Mouse (Mus musculus) E14TG2a.4 (cell line): ENCODE measurements around the gene Olfr1328.
A peak's percentile ranks its signal among the peaks of the same experiment; 100 is the strongest.
"Not testable (repeated sequence)": the region's sequence is repeated elsewhere in the genome, so short reads cannot be mapped to it uniquely, and the experiment has no call there.

ENCODE experiments used
- H3K27me3 ChIP-seq: 2 replicates; pipeline ENCODE4 v1.6.1; 2014; ENCODE audit warnings: low read length, control low read depth; ENCODE audit not compliant: insufficient read depth
- H3K36me3 ChIP-seq: 2 replicates; pipeline ENCODE4 v1.6.1; 2014; ENCODE audit warnings: low read length, control low read depth; ENCODE audit not compliant: insufficient read depth
- H3K4me1 ChIP-seq: replicated peaks from 2 replicates; pipeline ENCODE4 v1.6.1; 2014; ENCODE audit warnings: low read depth, low read length, control low read depth
- H3K4me3 ChIP-seq: replicated peaks from 2 replicates; pipeline ENCODE4 v1.5.1; 2014; ENCODE audit warnings: mild to moderate bottlenecking, low read length
- H3K9me3 ChIP-seq: 2 replicates; pipeline ENCODE4 v1.6.1; 2014; ENCODE audit warnings: low read length, control low read depth
- CTCF ChIP-seq: conservative IDR thresholded peaks from 2 replicates; pipeline ENCODE4 v1.5.1; 2014; ENCODE audit warnings: low read length
- NANOG ChIP-seq: IDR thresholded peaks from 2 replicates; pipeline ENCODE4 v1.6.1; 2014; ENCODE audit warnings: borderline replicate concordance, low read length, mixed read lengths
- POU5F1 ChIP-seq: IDR thresholded peaks from 2 replicates; pipeline ENCODE4 v1.6.1; 2014; ENCODE audit warnings: low read length, borderline replicate concordance

Olfr1328 gene

GRCm38 (mm10) chr4:118938512-118938911, at the start of gene Olfr1328:
Gene Olfr1328, minus strand, starts transcription at chr4:118938612.
- no peak for TF ChIP-seq NANOG
- no peak for TF ChIP-seq CTCF
- no peak for TF ChIP-seq POU5F1
- no peak within 1 kb of the TSS for H3K4me3 ChIP-seq

GRCm38 (mm10) chr4:118985291-118985690, 46.9 kb upstream of the Olfr1328 start:
- no peak overlapping the region for H3K4me3 ChIP-seq
- TF ChIP-seq NANOG (0 out of 2 replicates have a peak, but pooled peaks have one; percentile 47), POU5F1 (no peak)
- H3K4me1 ChIP-seq, result peaks cover 18% of the 10 kb centered on the region
- H3K9me3 ChIP-seq, result peaks cover 14% of the 10 kb centered on the region
- 0 out of 2 replicates have a peak, but pooled peaks cover 7% of the 10 kb centered on the region for H3K27me3 ChIP-seq
- no peaks in the 10 kb centered on the region for H3K36me3 ChIP-seq

More at GRCm38 (mm10) chr4:118938512-118938911, at the start of gene Olfr1328:
- H3K9me3 ChIP-seq, result 0 out of 2 replicates have a peak, but pooled peaks cover 2% of the 10 kb centered on the region
- no peaks in the 10 kb centered on the region for H3K27me3 ChIP-seq
- no peaks in the 10 kb centered on the region for H3K36me3 ChIP-seq
- no peaks in the 10 kb centered on the region for H3K4me1 ChIP-seq

DNA sequence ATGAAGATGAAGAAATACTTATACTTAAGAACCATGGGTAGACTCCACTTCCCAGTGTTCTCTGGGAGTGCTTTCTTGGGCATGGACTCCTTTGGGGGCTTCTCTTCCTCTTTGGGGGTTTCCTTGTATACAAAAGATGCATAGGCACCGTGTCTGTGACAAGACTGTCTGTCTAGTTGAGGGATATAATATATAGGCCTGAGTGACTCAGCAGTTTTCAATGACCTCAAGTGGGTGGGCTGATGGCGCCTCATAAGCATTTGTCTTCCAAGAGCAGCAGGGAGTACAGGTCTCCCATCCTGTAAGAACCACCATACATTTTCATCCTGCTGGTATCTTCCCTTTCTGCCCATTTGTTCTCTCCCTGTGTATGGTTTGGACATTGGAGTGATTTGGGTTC, 34.9 kb upstream of the Olfr1328 start:
- no peak for TF ChIP-seq POU5F1
- TF ChIP-seq CTCF, result no peak
- no peak for TF ChIP-seq NANOG
- Histone ChIP-seq H3K4me3 (no peak overlapping the region), H3K9me3 (peaks cover 17% of the 10 kb centered on the region), H3K27me3 (peaks cover 10% of the 10 kb centered on the region), H3K36me3 (no peaks in the 10 kb centered on the region), H3K4me1 (0 out of 2 replicates have a peak, but pooled peaks cover under 1% of the 10 kb centered on the region)

DNA sequence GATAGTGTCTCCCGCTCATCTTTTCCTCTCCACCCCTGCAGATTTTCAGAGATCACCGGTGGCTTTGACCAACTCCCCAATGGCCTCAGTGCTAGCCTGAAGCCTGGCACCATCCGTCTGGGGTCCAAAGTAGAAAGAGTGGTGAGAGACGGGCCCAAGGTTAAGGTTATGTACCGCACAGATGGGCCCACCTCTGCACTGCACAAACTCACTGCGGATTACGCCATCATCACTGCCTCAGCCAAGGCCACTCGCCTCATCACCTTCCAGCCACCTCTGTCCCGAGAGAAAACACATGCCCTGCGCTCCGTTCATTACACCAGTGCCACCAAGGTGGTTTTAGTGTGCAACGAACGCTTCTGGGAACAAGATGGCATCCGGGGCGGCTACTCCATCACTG, 29.3 kb upstream of the Olfr1328 start:
- TF ChIP-seq POU5F1, result no peak
- no peak for TF ChIP-seq CTCF
- TF ChIP-seq NANOG, result no peak
- peaks cover 14% of the 10 kb centered on the region for H3K27me3 ChIP-seq

GRCm38 (mm10) chr4:118961141-118961628, 22.8 kb upstream of the Olfr1328 start, which contains the start of gene Lao1:
Gene Lao1, plus strand, starts transcription at chr4:118961578.
- H3K4me3 ChIP-seq, result no peak within 1 kb of the TSS
- no peaks in the 10 kb centered on the region for H3K9me3 ChIP-seq
- H3K36me3 ChIP-seq, result no peaks in the 10 kb centered on the region
- TF ChIP-seq CTCF, result no peak
- no peak for TF ChIP-seq POU5F1
- TF ChIP-seq NANOG, result no peak
- H3K27me3 ChIP-seq, result no peaks in the 10 kb centered on the region
- no peaks in the 10 kb centered on the region for H3K4me1 ChIP-seq

More for the DNA sequence above, 29.3 kb upstream of the Olfr1328 start:
- H3K9me3 ChIP-seq, result peaks cover 21% of the 10 kb centered on the region
- no peaks in the 10 kb centered on the region for H3K36me3 ChIP-seq
- H3K4me3 ChIP-seq, result no peak overlapping the region
- H3K4me1 ChIP-seq, result 0 out of 2 replicates have a peak, but pooled peaks cover 6% of the 10 kb centered on the region

DNA sequence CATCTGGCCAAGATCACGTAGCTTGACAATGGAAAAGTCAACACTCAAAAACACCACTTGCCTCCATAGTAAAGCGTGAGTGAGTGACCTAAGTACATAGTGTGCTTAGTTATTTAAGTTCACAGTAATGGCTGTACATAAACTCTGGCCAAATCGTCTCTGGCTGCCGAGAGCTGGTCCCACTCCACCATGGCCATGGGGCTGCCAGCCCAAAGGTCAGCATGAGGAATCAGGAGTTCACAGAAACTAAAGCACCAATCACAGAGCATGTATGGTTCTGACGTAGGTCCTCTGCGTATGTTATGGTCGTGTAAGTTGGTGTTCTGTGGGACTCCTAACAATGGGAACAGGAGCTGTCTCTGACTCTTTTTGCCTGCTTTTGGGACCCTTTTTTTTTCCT, 20.4 kb upstream of the Olfr1328 start:
- no peak for TF ChIP-seq CTCF
- no peak for TF ChIP-seq POU5F1
- no peak for TF ChIP-seq NANOG

GRCm38 (mm10) chr4:118931326-118931725, 7.1 kb downstream of the Olfr1328 start:
- H3K4me3 ChIP-seq, H3K36me3 ChIP-seq, H3K27me3 ChIP-seq, H3K4me1 ChIP-seq: not testable (repeated sequence)
- peaks cover 14% of the 10 kb centered on the region for H3K9me3 ChIP-seq

More for the DNA sequence above, 20.4 kb upstream of the Olfr1328 start:
- H3K4me1 ChIP-seq, result no peaks in the 10 kb centered on the region
- peaks cover 2% of the 10 kb centered on the region; the same call in 1 of the 2 replicates for H3K27me3 ChIP-seq
- H3K9me3 ChIP-seq, result no peaks in the 10 kb centered on the region; the same call in 1 of the 2 replicates
- H3K36me3 ChIP-seq, result no peaks in the 10 kb centered on the region
- H3K4me3 ChIP-seq, result no peak overlapping the region

DNA sequence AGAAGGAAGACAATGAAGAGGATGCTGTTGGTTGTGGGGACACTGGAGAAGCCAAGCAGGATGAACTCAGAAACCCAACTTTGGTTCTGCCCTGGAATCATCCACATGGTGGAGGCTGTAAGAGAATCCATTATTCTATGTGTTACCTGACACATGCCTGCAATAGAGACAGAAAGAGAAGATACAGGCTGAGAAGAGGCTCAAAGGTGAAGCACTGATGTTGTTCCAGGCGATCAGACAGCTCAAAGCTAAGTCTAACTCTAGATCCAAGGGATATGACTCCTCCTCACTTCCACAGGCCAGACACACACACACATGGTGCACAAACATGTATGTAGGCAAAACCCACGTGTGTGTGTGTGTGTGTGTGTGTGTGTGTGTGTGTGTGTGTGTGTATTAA, 21.0 kb downstream of the Olfr1328 start, which contains the start of gene Olfr1329:
Gene Olfr1329, minus strand, starts transcription at position 101 of the 400 bp plus-strand sequence.
- H3K4me3 ChIP-seq, H3K36me3 ChIP-seq, H3K27me3 ChIP-seq, H3K4me1 ChIP-seq, H3K9me3 ChIP-seq: not testable (repeated sequence)

GRCm38 (mm10) chr4:118901981-118902380, 36.4 kb downstream of the Olfr1328 start:
- H3K36me3 ChIP-seq, result no peaks in the 10 kb centered on the region
- no peak for TF ChIP-seq POU5F1
- TF ChIP-seq CTCF, result no peak
- no peak for TF ChIP-seq NANOG
- H3K4me3 ChIP-seq, result no peak overlapping the region
- peaks cover 10% of the 10 kb centered on the region for H3K4me1 ChIP-seq
- no peaks in the 10 kb centered on the region for H3K27me3 ChIP-seq
- H3K9me3 ChIP-seq, result peaks cover 22% of the 10 kb centered on the region

- H3K9me3 ChIP-seq, result no peaks in the 10 kb centered on the region
- H3K4me3 ChIP-seq, result no peak within 1 kb of the TSS
- TF ChIP-seq NANOG (no peak), CTCF (no peak), POU5F1 (no peak)
- H3K4me1 ChIP-seq, result no peaks in the 10 kb centered on the region
- H3K36me3 ChIP-seq, result no peaks in the 10 kb centered on the region
- no peaks in the 10 kb centered on the region for H3K27me3 ChIP-seq
Observed at GRCm38 (mm10) chr4:118888297-118888696, 50.1 kb downstream of the Olfr1328 start, which contains the start of gene Olfr1330. Gene Olfr1330, plus strand, starts transcription at chr4:118888597.
